Mouse (Mus musculus): ENCODE measurements at regions not wholly inside any gene's neighbourhood (a gene's known extent, or its start where the extent isn't known, plus 50 kb on each side); places are given as distances from the start of the nearest gene placed in this dataset.

DNA sequence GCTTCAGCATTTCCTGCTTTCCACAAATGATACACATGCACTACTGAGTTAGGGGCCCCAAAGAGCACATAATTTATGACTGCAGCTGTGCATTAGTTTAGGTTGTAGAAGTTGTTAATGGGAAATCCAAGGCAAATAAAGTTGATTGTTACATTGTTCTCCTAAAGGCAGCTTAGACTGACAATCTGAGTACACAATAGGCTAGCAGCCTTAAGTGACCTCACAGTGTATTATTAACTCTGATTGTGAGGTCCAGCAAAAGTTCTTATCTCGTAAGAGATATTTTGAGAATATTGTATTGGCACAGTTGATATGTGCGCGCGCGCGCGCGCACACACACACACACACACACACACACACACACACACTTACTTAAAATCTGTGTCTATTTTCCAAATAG lies 70.5 kb upstream of the Yae1d1 start:
- no peak for ATAC-seq (replicated peaks in 1 of 2; ENCODE audit: insufficient read depth in 1 of 2, low FRiP score in 2 of 2, low TSS enrichment in 1 of 2, low read depth in 1 of 2, poor library complexity in 2 of 2, severe bottlenecking in 2 of 2)

DNA sequence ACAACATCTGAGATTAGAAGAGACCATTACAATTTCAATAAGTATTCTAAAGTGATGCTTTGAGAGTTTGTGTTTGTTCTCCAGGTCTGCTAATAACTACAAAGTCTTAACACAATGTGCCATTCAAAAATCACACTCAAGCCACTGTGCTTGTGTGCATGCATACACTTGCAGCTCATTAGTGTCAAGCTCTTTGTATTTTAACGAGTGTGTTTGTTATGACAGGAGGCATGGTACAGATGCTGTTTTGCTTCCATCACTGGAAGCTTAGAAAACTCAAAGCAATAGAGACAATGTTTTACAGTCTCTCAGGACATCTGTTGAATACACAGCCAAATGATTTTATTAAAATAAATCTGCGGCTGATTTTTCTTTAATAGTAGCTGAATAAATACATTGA lies 67.1 kb upstream of the Yae1d1 start:
- no peak for ATAC-seq (replicated peaks in 1 of 2; ENCODE audit: insufficient read depth in 1 of 2, low FRiP score in 2 of 2, low TSS enrichment in 1 of 2, low read depth in 1 of 2, poor library complexity in 2 of 2, severe bottlenecking in 2 of 2)

DNA sequence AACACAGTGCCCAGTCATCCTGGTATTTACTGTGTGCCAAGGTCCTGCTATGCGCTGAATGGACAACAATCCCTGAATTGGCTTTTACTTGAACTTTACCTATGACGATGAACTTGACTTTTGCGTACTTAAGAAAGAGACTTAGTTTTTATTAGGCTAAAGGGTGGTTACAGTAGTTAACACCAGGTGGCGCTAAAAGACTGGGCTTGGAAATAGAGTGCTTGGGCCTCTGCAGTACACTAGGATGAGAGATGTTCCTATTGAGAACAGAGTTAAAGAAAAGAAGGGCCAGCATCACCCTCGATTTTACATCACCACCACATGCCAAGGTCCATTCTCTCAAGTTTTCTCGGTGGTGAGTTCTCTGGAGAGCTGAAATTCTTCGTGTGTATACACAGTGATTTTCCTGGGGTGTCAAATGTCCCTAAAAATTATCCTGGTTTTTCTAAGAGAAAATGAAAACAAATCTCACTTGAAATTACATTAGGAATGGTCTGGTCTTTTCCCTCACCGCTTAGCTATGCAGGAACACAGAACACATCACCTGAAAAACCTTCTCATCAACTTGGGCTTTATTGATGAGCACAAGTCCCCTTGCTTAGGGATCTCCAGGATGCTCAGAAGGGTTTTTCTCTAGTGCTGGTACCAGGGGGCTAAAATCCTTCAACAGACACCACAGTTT lies 64.2 kb upstream of the Yae1d1 start:
- ATAC-seq (replicated peaks in 1 of 2; ENCODE audit: insufficient read depth in 1 of 2, low FRiP score in 2 of 2, low TSS enrichment in 1 of 2, low read depth in 1 of 2, poor library complexity in 2 of 2, severe bottlenecking in 2 of 2) = peak; percentile 69 to 74; a peak in 3 of 4 replicates

- no peak for ATAC-seq (replicated peaks in 1 of 2; ENCODE audit: insufficient read depth in 1 of 2, low FRiP score in 2 of 2, low TSS enrichment in 1 of 2, low read depth in 1 of 2, poor library complexity in 2 of 2, severe bottlenecking in 2 of 2)
Observed at GRCm38 (mm10) chr13:18056816-18057215, 63.7 kb upstream of the Yae1d1 start.

DNA sequence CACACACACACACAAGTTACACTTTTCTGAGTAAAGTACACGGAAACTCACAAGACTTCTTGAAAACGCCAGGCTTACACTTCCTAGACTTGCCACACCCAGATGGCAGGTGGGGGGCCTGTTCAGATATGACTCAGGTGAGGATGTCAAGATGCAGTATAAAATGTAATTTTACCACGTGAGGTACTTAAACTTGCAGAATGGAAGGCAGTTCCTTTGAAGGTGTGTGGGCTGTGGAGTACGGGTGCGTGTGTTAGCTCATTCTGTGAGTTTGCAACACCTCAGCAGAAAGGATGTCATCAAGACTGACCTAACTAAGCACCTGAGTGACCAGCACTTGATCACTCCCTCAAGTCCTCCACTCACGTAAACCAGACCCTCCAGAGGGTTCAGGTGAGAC lies 50.0 kb upstream of the Yae1d1 start:
- ATAC-seq (replicated peaks in 1 of 2; ENCODE audit: insufficient read depth in 1 of 2, low FRiP score in 2 of 2, low TSS enrichment in 1 of 2, low read depth in 1 of 2, poor library complexity in 2 of 2, severe bottlenecking in 2 of 2) = no peak
